Mouse (Mus musculus) bone marrow macrophage, adult 2 months (primary cell): ENCODE data around the gene Map4k3.

ENCODE experiments used
- CTCF ChIP-seq: IDR thresholded peaks from 2 replicates; pipeline ENCODE4 v1.5.1; 2012; ENCODE audit warnings: low read depth, mild to moderate bottlenecking, low read length, moderate library complexity
- POLR2A ChIP-seq: IDR thresholded peaks from 2 replicates; pipeline ENCODE4 v1.6.1; 2012; ENCODE audit warnings: mild to moderate bottlenecking, low read depth, low read length, borderline replicate concordance

DNA sequence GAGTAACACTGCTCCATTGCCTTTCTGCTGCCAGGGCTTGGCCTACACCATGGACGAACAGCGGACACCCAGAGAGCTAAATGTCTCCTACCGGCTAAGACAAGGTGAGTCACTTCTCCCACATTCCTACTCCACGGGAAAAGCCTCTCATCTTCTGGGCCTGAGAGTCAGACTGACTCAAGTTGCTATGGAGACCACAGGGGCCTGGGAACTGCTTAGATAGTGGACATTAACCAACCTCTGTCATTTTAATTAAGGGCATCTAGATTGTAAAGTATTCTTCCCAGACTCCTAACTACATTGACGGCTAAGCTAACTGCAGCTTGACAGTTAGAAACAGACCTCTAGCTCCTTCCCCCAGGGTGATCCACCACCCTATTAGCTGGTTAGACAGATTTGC, 165.5 kb downstream of the Map4k3 start:
- TF ChIP-seq POLR2A (no peak), CTCF (no peak)
